Mouse (Mus musculus): Measurements from ENCODE around the gene Tbx20. TPM values are rescaled to one million over a fixed set of nuclear protein-coding genes. Genes with fewer than 3 reads are reported as not detected.

The Tbx20 gene
- polyA plus RNA-seq (2014; fragmentation: Nextera tagmentation; extraction: Ambion mirVana), result 0.32 and 1.6 TPM in 2 replicates

DNA sequence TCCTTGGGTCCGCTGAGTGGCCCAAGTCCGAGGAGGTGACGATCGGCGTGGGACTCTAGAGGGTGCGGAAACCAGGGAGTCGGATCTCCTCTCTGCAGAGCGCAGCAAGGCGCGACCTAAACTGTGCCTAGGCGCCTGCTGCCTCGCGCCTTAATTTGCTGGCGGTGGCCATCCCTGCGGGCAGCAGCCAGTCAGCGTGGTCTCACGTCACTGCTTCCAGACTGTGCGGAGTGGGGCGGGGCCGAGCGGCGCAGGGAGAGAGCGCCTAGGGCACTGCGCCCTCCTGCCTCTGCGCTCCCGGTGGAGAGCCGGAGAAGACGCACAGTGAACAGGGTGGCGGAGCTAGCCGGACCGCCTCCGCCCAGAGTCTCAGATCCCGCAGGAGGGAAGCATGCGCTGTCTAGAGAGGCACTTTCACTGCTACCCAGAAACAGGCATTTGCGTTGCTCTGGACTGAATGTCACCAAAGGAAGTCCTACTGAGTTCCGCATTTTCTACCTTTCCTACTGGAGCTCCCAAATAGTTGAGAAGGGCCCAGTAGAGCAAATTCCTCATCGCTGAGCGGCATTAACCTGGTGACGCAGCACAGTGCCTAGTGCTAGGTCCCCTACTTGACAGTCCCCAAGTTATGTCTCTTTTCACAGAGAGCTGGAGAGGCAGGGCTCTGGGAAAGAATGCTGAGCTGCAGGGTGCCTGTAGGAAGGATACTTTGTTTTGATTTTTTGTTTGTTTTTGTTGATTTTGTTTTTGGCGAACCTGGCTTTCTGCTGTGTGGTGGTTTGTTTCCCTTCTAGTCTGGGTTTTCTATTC, at the start of gene Tbx20:
TSS of gene Tbx20 (minus strand) at position 144 of the 810 bp plus-strand sequence.
- H3K9me3 ChIP-seq (ENCODE audit: low read depth, low read length), result no peaks in the 10 kb centered on the region
- H3K36me3 ChIP-seq (ENCODE audit: insufficient read depth), result no peaks in the 10 kb centered on the region
- peak within 1 kb of the TSS; percentile 38 for H3K4me3 ChIP-seq (ENCODE audit: low read depth, low read length)
- 0% methylated on average over 38 of the region's 40 CpGs for WGBS
- H3K9ac ChIP-seq, result peak within 1 kb of the TSS; percentile 41; the same call in 1 of the 2 replicates
- H3K4me2 ChIP-seq, result peak within 1 kb of the TSS; percentile 61
- no peak; the same call in 1 of the 2 replicates for TF ChIP-seq CTCF (IDR thresholded peaks at IDR 0.05; ENCODE audit: low read depth)
- H3K27me3 ChIP-seq (ENCODE audit: insufficient read depth, low read length), result peaks cover 99% of the 10 kb centered on the region
- ATAC-seq (ENCODE audit: insufficient read depth) (peak; percentile 95), DNase-seq (peak; percentile 78)
- H3K4me1 ChIP-seq (ENCODE audit: insufficient read depth), result no peaks in the 10 kb centered on the region
- peak within 1 kb of the TSS; percentile 32; the same call in 1 of the 2 replicates for H3K27ac ChIP-seq (ENCODE audit: low read depth)

- DNase-seq, result no peak
- H3K4me1 ChIP-seq (ENCODE audit: insufficient read depth), result no peaks in the 10 kb centered on the region
- H3K9ac ChIP-seq, result no peak overlapping the region
- no peak overlapping the region for H3K4me2 ChIP-seq
- H3K27me3 ChIP-seq (ENCODE audit: insufficient read depth, low read length), result no peaks in the 10 kb centered on the region
- no peak overlapping the region for H3K27ac ChIP-seq (ENCODE audit: low read depth)
- no peak for ATAC-seq (ENCODE audit: insufficient read depth)
- no peak for TF ChIP-seq CTCF (IDR thresholded peaks at IDR 0.05; ENCODE audit: low read depth)
- no peak overlapping the region for H3K4me3 ChIP-seq (ENCODE audit: low read depth, low read length)
- no peaks in the 10 kb centered on the region for H3K36me3 ChIP-seq (ENCODE audit: insufficient read depth)
- 70% methylated on average over 3 of the region's 3 CpGs for WGBS
- H3K9me3 ChIP-seq (ENCODE audit: low read depth, low read length), result no peaks in the 10 kb centered on the region
Measured at GRCm38 (mm10) chr9:24818511-24818910, 44.4 kb upstream of the Tbx20 start.

- Histone ChIP-seq H3K9me3 (ENCODE audit: low read depth, low read length) (no peaks in the 10 kb centered on the region), H3K4me1 (ENCODE audit: insufficient read depth) (no peaks in the 10 kb centered on the region), H3K9ac (no peak overlapping the region), H3K4me2 (no peak overlapping the region), H3K27me3 (ENCODE audit: insufficient read depth, low read length) (no peaks in the 10 kb centered on the region), H3K36me3 (ENCODE audit: insufficient read depth) (no peaks in the 10 kb centered on the region), H3K4me3 (ENCODE audit: low read depth, low read length) (no peak overlapping the region), H3K27ac (ENCODE audit: low read depth) (no peak overlapping the region)
- DNase-seq, result no peak
- no peak for TF ChIP-seq CTCF (IDR thresholded peaks at IDR 0.05; ENCODE audit: low read depth)
- 86% methylated on average over 6 of the region's 6 CpGs for WGBS
- no peak for ATAC-seq (ENCODE audit: insufficient read depth)
Measured at GRCm38 (mm10) chr9:24812461-24812860, 38.4 kb upstream of the Tbx20 start.

- WGBS, result 79% methylated on average over 2 of the region's 2 CpGs
- TF ChIP-seq CTCF (IDR thresholded peaks at IDR 0.05; ENCODE audit: low read depth), result no peak
Measured at GRCm38 (mm10) chr9:24792110-24792509, 18.0 kb upstream of the Tbx20 start.

DNA sequence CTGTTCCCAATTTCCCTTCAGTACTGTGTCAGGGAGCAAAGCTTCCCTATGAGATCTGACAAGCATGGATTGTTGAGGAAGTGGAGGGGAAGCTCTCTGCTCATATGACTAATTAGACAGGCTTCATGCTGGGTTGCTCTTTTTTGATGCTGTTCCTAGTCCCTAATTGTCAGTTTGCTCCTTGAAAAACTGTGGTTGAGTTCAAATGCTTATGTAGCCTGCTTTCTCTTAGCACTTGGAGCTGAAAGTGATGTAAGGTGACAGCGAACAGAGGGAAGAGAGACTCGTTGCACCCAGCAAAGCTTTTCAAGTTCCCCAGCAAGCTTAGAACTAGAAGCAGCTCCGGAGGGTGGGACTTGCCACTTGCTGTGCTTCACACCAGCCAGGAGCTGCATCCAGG, 15.3 kb upstream of the Tbx20 start:
- Histone ChIP-seq H3K4me2 (no peak overlapping the region), H3K4me3 (ENCODE audit: low read depth, low read length) (no peak overlapping the region), H3K9ac (no peak overlapping the region), H3K36me3 (ENCODE audit: insufficient read depth) (no peaks in the 10 kb centered on the region), H3K9me3 (ENCODE audit: low read depth, low read length) (no peaks in the 10 kb centered on the region), H3K27ac (ENCODE audit: low read depth) (no peak overlapping the region), H3K4me1 (ENCODE audit: insufficient read depth) (no peaks in the 10 kb centered on the region), H3K27me3 (ENCODE audit: insufficient read depth, low read length) (no peaks in the 10 kb centered on the region)
- ATAC-seq (ENCODE audit: insufficient read depth), result no peak
- 40% methylated on average over 3 of the region's 3 CpGs for WGBS
- DNase-seq, result no peak
- TF ChIP-seq CTCF (IDR thresholded peaks at IDR 0.05; ENCODE audit: low read depth), result no peak

More at GRCm38 (mm10) chr9:24792110-24792509, 18.0 kb upstream of the Tbx20 start:
- Histone ChIP-seq H3K27me3 (ENCODE audit: insufficient read depth, low read length) (no peaks in the 10 kb centered on the region), H3K27ac (ENCODE audit: low read depth) (no peak overlapping the region), H3K9me3 (ENCODE audit: low read depth, low read length) (no peaks in the 10 kb centered on the region), H3K4me3 (ENCODE audit: low read depth, low read length) (no peak overlapping the region), H3K36me3 (ENCODE audit: insufficient read depth) (no peaks in the 10 kb centered on the region), H3K4me1 (ENCODE audit: insufficient read depth) (no peaks in the 10 kb centered on the region), H3K9ac (no peak overlapping the region), H3K4me2 (no peak overlapping the region)
- ATAC-seq (ENCODE audit: insufficient read depth) (no peak), DNase-seq (no peak)

- ATAC-seq (ENCODE audit: insufficient read depth) (no peak), DNase-seq (no peak)
- Histone ChIP-seq H3K4me2 (no peak overlapping the region), H3K9ac (no peak overlapping the region), H3K4me1 (ENCODE audit: insufficient read depth) (no peaks in the 10 kb centered on the region), H3K4me3 (ENCODE audit: low read depth, low read length) (no peak overlapping the region), H3K9me3 (ENCODE audit: low read depth, low read length) (no peaks in the 10 kb centered on the region), H3K36me3 (ENCODE audit: insufficient read depth) (no peaks in the 10 kb centered on the region), H3K27me3 (ENCODE audit: insufficient read depth, low read length) (peaks cover 56% of the 10 kb centered on the region), H3K27ac (ENCODE audit: low read depth) (no peak overlapping the region)
- TF ChIP-seq CTCF (IDR thresholded peaks at IDR 0.05; ENCODE audit: low read depth), result no peak
- 35% methylated on average over 3 of the region's 3 CpGs for WGBS
Measured at GRCm38 (mm10) chr9:24782338-24782737, 8.2 kb upstream of the Tbx20 start.

GRCm38 (mm10) chr9:24780929-24781441, 6.9 kb upstream of the Tbx20 start:
- H3K4me2 ChIP-seq, result peak overlapping the region; percentile 66
- no peak for TF ChIP-seq CTCF (IDR thresholded peaks at IDR 0.05; ENCODE audit: low read depth)
- no peaks in the 10 kb centered on the region for H3K4me1 ChIP-seq (ENCODE audit: insufficient read depth)
- H3K27ac ChIP-seq (ENCODE audit: low read depth), result no peak overlapping the region
- H3K27me3 ChIP-seq (ENCODE audit: insufficient read depth, low read length), result peaks cover 70% of the 10 kb centered on the region
- 0% methylated on average over 32 of the region's 32 CpGs for WGBS
- H3K4me3 ChIP-seq (ENCODE audit: low read depth, low read length), result peak overlapping the region; percentile 39
- ATAC-seq (ENCODE audit: insufficient read depth) (peak; percentile 68), DNase-seq (peak; percentile 53)
- H3K9ac ChIP-seq, result peak overlapping the region; percentile 32
- no peaks in the 10 kb centered on the region for H3K36me3 ChIP-seq (ENCODE audit: insufficient read depth)
- no peaks in the 10 kb centered on the region for H3K9me3 ChIP-seq (ENCODE audit: low read depth, low read length)
